Mouse (Mus musculus) intestine, postnatal 0 days (tissue): ENCODE results near the gene Zbtb20. TPM values are rescaled to one million over a fixed set of nuclear protein-coding genes. Genes with fewer than 3 reads are reported as not detected.

Experiments used
- ATAC-seq: fragments of 200-750 bp; cut with Nextera tagmentation; 2 replicates; pipeline ENCODE4 v1.8.0; 2017; ENCODE audit warnings: mild to moderate bottlenecking, moderate TSS enrichment, moderate library complexity
- H3K27ac ChIP-seq: fragments of 300-500 bp; sonication (generic); 2 replicates; pipeline ENCODE4 v1.5.1; 2014; ENCODE audit warnings: mild to moderate bottlenecking, low read depth, low read length, moderate library complexity
- H3K27me3 ChIP-seq: fragments of 300-500 bp; sonication (generic); replicated peaks from 2 replicates; pipeline ENCODE4 v1.6.1; 2014; ENCODE audit warnings: low read length, mixed read lengths; ENCODE audit not compliant: control insufficient read depth, insufficient read depth
- H3K36me3 ChIP-seq: fragments of 300-500 bp; sonication (generic); 2 replicates; pipeline ENCODE4 v1.6.1; 2014; ENCODE audit warnings: mild to moderate bottlenecking, moderate library complexity; ENCODE audit not compliant: control insufficient read depth, insufficient read depth
- H3K4me1 ChIP-seq: fragments of 300-500 bp; sonication (generic); replicated peaks from 2 replicates; pipeline ENCODE4 v1.6.1; 2014; ENCODE audit warnings: antibody characterized with exemption, low read length, mixed read lengths; ENCODE audit not compliant: control insufficient read depth, insufficient read depth
- H3K4me2 ChIP-seq: fragments of 300-500 bp; sonication (generic); replicated peaks from 2 replicates; pipeline ENCODE4 v1.6.1; 2014; ENCODE audit warnings: low read depth, mild to moderate bottlenecking, moderate library complexity
- H3K4me3 ChIP-seq: fragments of 300-500 bp; sonication (generic); 2 replicates; pipeline ENCODE4 v1.5.1; 2014; ENCODE audit warnings: low read depth, low read length
- H3K9ac ChIP-seq: fragments of 300-500 bp; sonication (generic); 2 replicates; pipeline ENCODE4 v1.6.1; 2014; ENCODE audit warnings: mild to moderate bottlenecking, low read depth, low read length
- H3K9me3 ChIP-seq: fragments of 300-500 bp; sonication (generic); 2 replicates; pipeline ENCODE4 v1.6.1; 2016; ENCODE audit warnings: mixed run types; ENCODE audit not compliant: control insufficient read depth
- CTCF ChIP-seq: sonication (generic); IDR thresholded peaks from 2 replicates; pipeline ENCODE4 v1.5.1; 2016; ENCODE audit warnings: low read depth, mild to moderate bottlenecking, control low read depth, antibody characterized with exemption, moderate library complexity
- WGBS: fragments of 180-500 bp; shearing (Covaris S2); extraction: QIAGEN DNeasy Blood & Tissue Kit; methylation state at CpG from one replicate; pipeline ENCODE4 v1.1.7; 2014; 5-methylcytosine and 5-hydroxymethylcytosine counted together
- polyA plus RNA-seq: library from polyadenylated mRNA; unstranded; fragments of >200 nt; fragmentation: Nextera tagmentation; extraction: Ambion mirVana; gene quantifications from 2 replicates; pipeline ENCODE4 v1.2.1, GENCODE M21; 2015

Zbtb20 gene
- polyA plus RNA-seq, 1 experiment from 2014 or later = 10.6 TPM

- no peak for ATAC-seq
- Histone ChIP-seq H3K4me2 (no peak overlapping the region), H3K9me3 (no peaks in the 10 kb centered on the region), H3K4me1 (no peaks in the 10 kb centered on the region), H3K4me3 (no peak overlapping the region), H3K36me3 (no peaks in the 10 kb centered on the region), H3K9ac (no peak overlapping the region), H3K27ac (no peak overlapping the region), H3K27me3 (no peaks in the 10 kb centered on the region)
- 83% methylated on average over 4 of the region's 4 CpGs for WGBS
- TF ChIP-seq CTCF = no peak
These were observed 669.6 kb downstream of the Zbtb20 start for GRCm38 (mm10) chr16:43545261-43545660.

- TF ChIP-seq CTCF = no peak
- H3K4me2 ChIP-seq = no peak overlapping the region
These were observed 671.9 kb downstream of the Zbtb20 start for GRCm38 (mm10) chr16:43547323-43548180.

GRCm38 (mm10) chr16:43548774-43549173 lies 673.1 kb downstream of the Zbtb20 start:
- TF ChIP-seq CTCF = no peak
- Histone ChIP-seq H3K9ac (no peak overlapping the region), H3K27ac (no peak overlapping the region), H3K27me3 (no peaks in the 10 kb centered on the region), H3K4me2 (no peak overlapping the region), H3K4me3 (no peak overlapping the region), H3K36me3 (no peaks in the 10 kb centered on the region), H3K4me1 (no peaks in the 10 kb centered on the region), H3K9me3 (no peaks in the 10 kb centered on the region)
- no peak for ATAC-seq
- WGBS = 55% methylated on average over 5 of the region's 5 CpGs

More at GRCm38 (mm10) chr16:43547323-43548180, 671.9 kb downstream of the Zbtb20 start:
- 50% methylated on average over 19 of the region's 19 CpGs for WGBS
- Histone ChIP-seq H3K9ac (no peak overlapping the region), H3K4me3 (no peak overlapping the region), H3K4me1 (no peaks in the 10 kb centered on the region), H3K36me3 (no peaks in the 10 kb centered on the region), H3K27ac (no peak overlapping the region; the same call in 1 of the 2 replicates), H3K27me3 (no peaks in the 10 kb centered on the region), H3K9me3 (no peaks in the 10 kb centered on the region)
- ATAC-seq = no peak

GRCm38 (mm10) chr16:43549425-43550089 lies 673.9 kb downstream of the Zbtb20 start:
- no peak for ATAC-seq
- Histone ChIP-seq H3K9ac (no peak overlapping the region), H3K4me3 (no peak overlapping the region), H3K9me3 (no peaks in the 10 kb centered on the region), H3K4me2 (no peak overlapping the region), H3K27me3 (no peaks in the 10 kb centered on the region), H3K4me1 (no peaks in the 10 kb centered on the region), H3K27ac (no peak overlapping the region), H3K36me3 (no peaks in the 10 kb centered on the region)
- WGBS = 41% methylated on average over 9 of the region's 9 CpGs
- no peak for TF ChIP-seq CTCF

- H3K4me3 ChIP-seq = no peak overlapping the region
- H3K27ac ChIP-seq = no peak overlapping the region
- H3K9me3 ChIP-seq = no peaks in the 10 kb centered on the region
- 84% methylated on average over 1 of the region's 1 CpGs for WGBS
- H3K4me1 ChIP-seq = no peaks in the 10 kb centered on the region
- H3K27me3 ChIP-seq = no peaks in the 10 kb centered on the region
- no peak for ATAC-seq
- no peak overlapping the region for H3K4me2 ChIP-seq
- H3K36me3 ChIP-seq = no peaks in the 10 kb centered on the region
- TF ChIP-seq CTCF = no peak
- no peak overlapping the region for H3K9ac ChIP-seq
These were observed 676.8 kb downstream of the Zbtb20 start for GRCm38 (mm10) chr16:43552443-43552842.

GRCm38 (mm10) chr16:43557385-43557784 lies 681.7 kb downstream of the Zbtb20 start:
- H3K36me3 ChIP-seq = no peaks in the 10 kb centered on the region
- no peak overlapping the region for H3K9ac ChIP-seq
- no peak overlapping the region for H3K27ac ChIP-seq
- TF ChIP-seq CTCF = no peak
- H3K27me3 ChIP-seq = no peaks in the 10 kb centered on the region
- H3K9me3 ChIP-seq = no peaks in the 10 kb centered on the region
- WGBS = 50% methylated on average over 5 of the region's 5 CpGs
- no peak overlapping the region for H3K4me3 ChIP-seq
- no peaks in the 10 kb centered on the region for H3K4me1 ChIP-seq
- H3K4me2 ChIP-seq = no peak overlapping the region
- ATAC-seq = no peak
